Mouse (Mus musculus) telencephalon, adult 2 months (tissue): Measurements from ENCODE around the gene Tubb4a.
A peak's percentile ranks its signal among the peaks of the same experiment; 100 is the strongest.
"Not testable (repeated sequence)": the region's sequence is repeated elsewhere in the genome, so short reads cannot be mapped to it uniquely, and the experiment has no call there.

Experiments
- DNase-seq: peaks from one replicate; pipeline ENCODE4 v3.0.0-alpha.2; 2011; ENCODE audit warnings: low read depth, low spot score

The Tubb4a gene

DNA sequence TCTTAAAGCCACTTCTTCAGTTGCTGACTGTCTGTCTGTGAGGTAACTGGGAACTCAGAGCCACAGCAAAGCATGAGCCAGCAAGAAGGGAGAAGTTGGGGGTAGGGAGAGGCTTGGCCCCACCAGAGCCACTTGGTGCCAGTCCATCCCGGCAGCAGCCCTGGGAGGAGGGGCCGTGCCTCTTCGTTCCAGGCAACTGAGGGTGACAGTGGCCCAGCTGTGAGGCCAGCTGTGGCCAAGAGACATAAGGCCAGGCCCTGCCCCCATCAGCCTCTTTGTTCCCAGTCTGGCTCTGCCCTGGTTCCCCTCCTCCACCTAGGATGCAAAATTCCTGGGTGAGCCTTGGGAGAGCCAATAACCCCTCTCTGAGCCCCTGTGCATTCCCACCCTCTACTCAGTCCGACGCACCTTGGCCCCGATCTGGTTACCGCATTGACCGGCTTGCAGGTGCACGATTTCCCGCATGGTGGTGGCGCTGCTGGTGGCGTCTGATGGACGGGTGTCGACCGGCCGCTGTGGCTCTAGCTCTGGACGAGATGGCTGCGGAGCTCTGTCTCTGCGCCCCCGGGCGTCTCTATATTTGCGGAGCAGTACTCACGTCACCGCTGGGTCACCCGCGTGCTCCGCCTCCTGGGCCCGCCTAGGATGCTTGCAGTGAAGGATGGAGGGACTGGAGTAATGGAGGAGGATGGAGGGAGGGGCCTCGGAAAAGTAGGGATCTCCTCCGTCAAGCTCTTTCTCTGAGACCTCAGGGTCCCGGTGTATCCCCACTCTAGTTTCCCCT lies at the start of gene Tubb4a:
TSS of gene Tubb4a (minus strand) at position 734 of the 784 bp plus-strand sequence.
- peak; percentile 83 for DNase-seq

GRCm38 (mm10) chr17:57135635-57136034 lies 48.1 kb upstream of the Tubb4a start:
- DNase-seq, result no peak

DNA sequence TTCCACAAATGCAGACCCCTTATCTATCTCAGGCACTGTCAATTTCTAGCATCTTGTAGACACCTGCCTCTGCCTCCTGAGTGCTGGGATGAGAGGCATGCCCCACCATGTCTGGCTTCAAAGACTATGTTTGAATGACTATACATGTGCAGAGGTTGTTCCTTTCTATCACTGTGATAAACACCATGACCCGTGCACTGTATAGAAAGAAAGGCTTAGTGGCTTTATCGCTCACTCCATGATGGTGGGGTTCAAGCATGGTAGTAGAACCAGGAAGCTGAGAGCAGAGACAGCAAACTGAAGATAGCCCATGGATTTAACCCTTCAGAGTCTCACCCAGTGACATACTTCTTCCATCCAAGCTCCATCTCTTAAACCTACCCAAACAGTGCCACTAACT lies 47.1 kb upstream of the Tubb4a start:
- no peak for DNase-seq

DNA sequence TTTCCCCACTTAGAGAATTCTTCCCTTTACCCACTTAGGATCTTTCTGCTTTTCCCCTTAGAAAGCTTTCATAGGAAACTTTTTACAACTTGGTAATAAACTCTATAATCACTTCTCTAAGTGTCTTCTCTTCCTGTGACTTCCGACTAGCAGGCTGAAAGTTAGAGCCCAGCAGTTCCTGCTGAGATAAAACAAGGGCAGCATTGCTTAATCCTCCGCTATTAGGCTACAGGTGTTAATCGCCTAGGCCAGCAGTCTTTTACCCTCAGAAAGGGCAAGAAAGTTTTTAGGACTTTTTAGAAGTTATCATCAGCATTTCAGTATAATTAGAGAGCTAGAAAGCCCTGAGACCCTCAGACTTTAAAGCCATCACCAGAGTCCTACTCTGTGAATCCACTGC lies 46.4 kb upstream of the Tubb4a start:
- DNase-seq, result not testable (repeated sequence)

DNA sequence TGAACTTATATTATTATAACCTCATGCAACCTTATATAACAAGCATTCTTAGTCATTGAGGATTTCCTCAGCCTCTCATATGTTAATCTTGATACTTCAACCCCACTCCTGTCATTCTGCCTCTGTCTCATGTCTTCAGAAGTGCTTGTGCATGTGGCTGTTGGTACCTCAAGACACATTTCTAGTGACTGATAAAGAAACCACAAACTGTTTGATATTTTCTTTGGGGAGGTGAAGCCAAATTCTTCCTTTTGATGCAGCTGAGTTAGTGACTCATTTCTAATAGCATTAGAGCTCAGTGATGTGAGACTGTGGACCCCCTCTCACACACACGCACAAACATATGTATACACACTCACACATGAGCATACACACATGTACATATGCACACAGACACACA lies 44.2 kb upstream of the Tubb4a start:
- DNase-seq, result no peak

DNA sequence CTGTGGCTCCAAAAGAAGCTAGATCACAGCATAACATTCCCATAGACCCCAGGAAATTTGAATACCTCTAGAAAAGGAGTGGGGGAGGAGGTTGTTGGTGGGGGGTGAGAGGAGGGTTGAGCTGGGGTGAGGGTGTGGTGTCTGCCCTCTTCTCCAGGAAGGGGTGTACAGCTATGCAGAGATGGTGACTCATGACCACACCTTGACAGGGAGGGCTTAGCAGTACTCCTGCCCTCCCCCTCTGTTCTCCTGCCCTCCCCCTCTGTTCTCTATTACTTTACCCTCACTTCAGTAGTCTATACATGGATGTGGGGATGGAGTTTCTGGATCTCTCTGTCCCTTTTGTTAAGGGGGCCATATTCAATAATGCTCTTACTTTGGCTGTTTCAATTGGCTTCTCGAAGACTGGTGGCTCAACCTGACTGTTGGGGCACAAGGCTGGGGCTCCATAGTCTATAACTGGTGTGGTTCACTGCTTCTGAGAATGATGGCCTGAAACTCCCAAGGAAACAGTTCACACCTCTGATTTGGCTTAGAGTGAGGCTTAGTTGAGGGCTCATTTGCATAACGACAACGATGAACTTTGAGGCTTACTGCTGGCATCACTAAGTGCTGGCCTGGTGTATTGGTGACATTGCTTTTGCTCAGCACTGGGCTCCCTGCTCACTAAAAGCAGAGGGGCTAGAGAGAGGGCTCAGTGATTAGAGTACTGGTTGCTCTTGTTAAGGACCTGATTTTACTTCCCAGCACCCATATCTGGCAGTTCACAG lies 38.5 kb upstream of the Tubb4a start:
- no peak for DNase-seq

- no peak for DNase-seq
These were observed 37.2 kb upstream of the Tubb4a start for GRCm38 (mm10) chr17:57124792-57125191.

DNA sequence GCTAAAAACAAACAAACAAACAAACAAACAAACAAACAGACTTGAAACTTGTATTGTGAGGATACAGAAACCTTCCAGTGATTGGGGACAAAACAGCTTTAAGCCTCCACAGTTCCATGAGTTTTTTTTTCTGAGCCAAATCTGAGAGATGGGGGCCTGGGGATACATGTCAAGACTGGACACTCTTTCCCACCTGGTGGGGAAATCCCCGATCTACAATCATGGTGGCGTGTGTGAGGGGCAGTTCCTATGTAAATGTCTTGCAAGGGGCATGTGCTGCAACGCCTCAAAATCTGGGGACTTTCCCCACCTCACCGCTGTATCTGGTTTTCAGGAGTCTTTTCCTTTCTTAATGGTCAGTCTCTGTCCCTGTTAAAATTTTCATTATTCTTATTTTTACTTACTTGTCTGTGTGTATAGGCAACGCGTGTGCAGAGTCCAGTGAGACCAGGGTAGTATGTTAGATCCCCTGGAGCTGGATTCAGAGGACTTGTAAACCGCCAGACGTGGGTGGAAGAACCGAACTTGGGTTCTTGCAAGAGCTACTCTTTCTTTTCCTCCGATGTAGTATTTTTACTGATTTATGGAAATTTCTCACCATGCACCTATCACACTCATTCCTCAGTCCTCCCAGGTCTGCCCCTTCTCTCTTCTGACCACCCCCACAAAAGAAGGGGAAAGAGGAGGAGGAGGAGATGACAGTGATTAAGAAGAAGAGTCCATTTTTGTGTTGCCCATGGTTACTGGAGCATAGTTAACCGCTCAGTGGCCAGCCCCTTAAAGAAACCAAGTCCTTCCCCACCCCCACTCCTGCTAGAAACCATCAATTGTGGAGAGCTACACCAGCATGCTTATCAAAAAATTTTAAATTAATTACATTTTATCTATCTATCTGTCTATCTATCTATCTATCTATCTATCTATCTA lies 35.9 kb upstream of the Tubb4a start:
- no peak for DNase-seq

GRCm38 (mm10) chr17:57121856-57122255 lies 34.3 kb upstream of the Tubb4a start:
- no peak for DNase-seq

- no peak for DNase-seq
These were observed 31.2 kb upstream of the Tubb4a start for GRCm38 (mm10) chr17:57118524-57119349.

- DNase-seq, result no peak
These were observed 29.2 kb upstream of the Tubb4a start for GRCm38 (mm10) chr17:57116801-57117200.

DNA sequence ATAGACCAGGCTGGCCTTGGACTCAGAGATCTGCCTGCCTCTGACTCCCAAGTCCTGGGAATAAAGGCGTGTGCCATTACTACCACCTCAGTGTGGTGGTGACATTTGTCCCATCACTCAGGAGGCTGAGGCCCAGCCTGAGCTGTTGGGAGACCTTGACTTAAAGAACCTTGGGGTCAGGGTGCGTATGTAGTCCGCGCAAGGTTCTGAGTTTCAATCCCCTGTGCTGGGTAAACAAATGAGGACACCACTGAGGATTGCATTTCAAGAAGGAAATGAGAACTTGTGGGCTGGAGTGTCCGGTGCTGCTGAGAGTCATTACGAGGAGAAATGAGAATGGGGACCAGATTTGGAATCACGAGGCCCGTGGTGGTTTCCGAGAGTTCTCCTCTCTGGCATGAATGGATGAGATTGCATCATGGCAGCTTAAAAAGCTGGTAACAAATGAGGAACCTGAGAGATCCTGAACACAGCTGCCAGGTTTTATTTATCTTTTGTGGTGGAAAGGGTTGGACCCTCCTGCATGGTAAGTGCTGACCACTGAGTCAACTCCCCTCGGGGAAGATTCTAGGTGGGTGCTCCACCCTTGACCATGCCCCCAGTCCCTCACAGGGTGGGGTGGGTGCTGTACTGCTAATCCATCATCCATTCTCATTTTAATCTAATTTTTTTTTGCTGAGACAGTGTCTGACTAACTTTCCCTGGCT lies 25.3 kb upstream of the Tubb4a start:
- no peak for DNase-seq

- no peak for DNase-seq
These were observed 22.4 kb upstream of the Tubb4a start for GRCm38 (mm10) chr17:57110005-57110404.

DNA sequence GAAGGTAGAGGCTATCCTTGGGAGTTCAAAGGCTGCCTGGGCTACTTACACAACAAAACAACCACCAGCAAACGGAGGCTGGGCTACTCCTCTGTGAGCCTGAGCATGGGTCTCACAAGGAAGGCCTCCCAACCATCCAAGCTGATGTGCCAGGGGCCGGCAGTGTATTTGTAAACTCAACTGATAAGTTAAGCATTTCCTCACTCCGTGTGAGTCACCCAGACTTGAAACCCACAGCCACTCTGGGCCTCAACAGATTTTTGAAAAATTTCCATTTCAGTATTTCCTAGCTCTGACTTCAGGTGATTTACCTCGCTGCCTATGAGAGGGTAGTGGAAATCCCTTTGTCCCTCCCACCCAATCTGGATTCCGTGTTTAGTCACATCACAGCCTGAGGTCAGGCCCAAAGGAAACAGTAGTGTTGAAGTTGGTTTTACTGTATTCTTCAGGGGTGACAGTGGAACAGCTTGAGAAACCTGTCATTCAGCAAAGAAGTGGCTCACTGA lies 21.1 kb upstream of the Tubb4a start:
- no peak for DNase-seq

DNA sequence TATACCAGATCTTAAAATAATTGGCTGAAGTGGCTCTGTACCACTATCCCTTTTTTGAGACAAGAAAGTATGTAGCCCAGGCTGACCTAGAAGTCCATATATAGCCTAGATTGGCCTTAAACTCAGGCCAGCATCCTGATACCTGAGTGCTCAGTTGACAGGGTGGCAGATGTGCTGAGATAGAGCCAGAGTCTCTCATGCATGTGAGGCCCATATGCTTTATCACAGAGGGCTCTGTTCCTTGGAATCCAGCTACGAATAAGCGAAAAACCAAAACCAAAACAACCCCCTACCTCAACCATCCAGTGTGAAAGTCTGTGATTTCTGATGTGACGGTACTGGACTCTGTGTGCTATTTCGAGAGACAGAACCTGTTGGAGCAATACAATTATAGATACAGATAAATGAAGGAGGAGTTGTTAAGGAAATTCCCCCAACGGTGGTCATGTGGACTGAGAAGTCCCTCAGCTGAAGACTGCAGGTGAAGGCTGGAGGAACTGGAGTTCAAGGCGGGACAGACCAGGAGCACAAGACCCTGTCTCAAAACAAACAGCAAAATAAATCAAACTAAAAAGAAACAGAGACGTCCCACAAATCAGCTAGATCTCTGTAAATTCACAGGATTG lies 20.6 kb upstream of the Tubb4a start:
- no peak for DNase-seq

- no peak for DNase-seq
These were observed 19.5 kb upstream of the Tubb4a start for GRCm38 (mm10) chr17:57107064-57107463.

GRCm38 (mm10) chr17:57106035-57106368 lies 18.4 kb upstream of the Tubb4a start:
- no peak for DNase-seq

DNA sequence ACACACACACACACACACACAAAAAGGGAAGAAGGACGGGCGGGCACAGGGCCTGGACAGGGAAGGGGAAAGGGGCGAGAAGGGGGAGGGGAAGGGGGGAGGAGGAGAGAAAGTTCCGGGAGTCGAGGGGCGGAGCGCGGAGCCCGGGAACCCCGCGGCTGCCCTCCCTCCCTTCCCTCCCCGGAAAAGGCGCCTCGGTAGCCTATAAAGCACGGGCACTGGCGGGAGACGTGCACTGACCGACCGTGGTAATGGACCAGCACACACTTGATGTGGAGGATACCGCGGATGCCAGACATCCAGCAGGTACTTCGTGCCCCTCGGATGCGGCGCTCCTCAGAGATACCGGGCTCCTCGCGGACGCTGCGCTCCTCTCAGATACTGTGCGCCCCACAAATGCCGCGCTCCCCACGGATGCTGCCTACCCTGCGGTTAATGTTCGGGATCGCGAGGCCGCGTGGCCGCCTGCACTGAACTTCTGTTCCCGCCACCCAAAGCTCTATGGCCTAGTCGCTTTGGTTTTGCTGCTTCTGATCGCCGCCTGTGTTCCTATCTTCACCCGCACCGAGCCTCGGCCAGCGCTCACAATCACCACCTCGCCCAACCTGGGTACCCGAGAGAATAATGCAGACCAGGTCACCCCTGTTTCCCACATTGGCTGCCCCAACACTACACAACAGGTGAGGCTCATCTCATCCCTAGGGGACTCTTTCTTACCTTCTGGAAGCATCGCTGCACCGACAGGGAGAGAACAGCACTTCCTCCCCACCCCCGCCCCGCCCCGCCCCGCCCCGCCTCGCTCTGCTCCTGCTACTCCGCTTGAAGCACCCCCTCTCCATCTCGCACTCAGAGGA lies 17.8 kb upstream of the Tubb4a start, which contains the start of gene Tnfsf9:
TSS of gene Tnfsf9 (plus strand) at position 145 of the 854 bp plus-strand sequence.
- DNase-seq, result no peak

DNA sequence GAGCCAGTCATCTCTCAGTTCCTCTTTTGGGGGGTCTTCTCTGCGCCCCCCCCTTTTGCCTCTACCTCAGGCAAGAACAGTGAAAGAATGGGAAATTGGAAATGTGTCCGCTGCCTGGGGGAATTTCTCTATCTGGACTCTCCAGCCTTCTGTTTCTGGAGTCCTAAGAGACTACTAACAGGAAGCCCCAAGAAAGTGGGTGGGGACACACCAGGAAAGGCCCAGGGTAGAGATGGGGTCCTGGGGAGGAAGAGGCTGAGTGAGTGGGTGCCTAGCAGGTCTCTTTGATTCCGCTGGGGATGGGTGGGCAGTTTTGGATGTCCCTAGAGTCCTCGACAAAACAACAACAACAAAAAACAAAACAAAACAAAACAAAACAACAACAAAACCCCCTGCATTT lies 16.9 kb upstream of the Tubb4a start:
- no peak for DNase-seq
